ENCODE assay signal across 9 mouse cellular contexts in genomic region chr8:95348811-95349630, GRCm38 (mm10). TPM values are rescaled to one million over a fixed set of nuclear protein-coding genes. Genes with fewer than 3 reads are reported as not detected.
DNase-seq lines count a peak whose midpoint lies in the region; ATAC-seq and TF ChIP-seq lines count a peak whose summit lies in the region.
"Had no signal": no experiment of that assay in that cellular context is flagged by ENCODE, and none has a peak within 500 bp of the region (broad histone marks: within the 10 kb centered on the region; RNA-seq: fewer than 3 reads in every experiment).

No protein-coding gene starts in this region.

- peak; percentile 82 for DNase-seq in kidney, adult 2 months
- DNase-seq in adrenal gland, postnatal 25 days: peak; percentile 72
- DNase-seq in frontal cortex, postnatal 25 days (ENCODE audit: low spot score in 2 of 2): peak; percentile 66
- peak; percentile 89 for DNase-seq in hindbrain, postnatal 0 days (ENCODE audit: low spot score)
- peak; percentile 61 for DNase-seq in lung, adult 2 months
- DNase-seq in right cerebral cortex, postnatal 4 days: peak; percentile 85
- DNase-seq in liver, postnatal 0 days: no peak

- WGBS in kidney, adult 2 months: 30% methylated on average over 19 of the region's 19 CpGs
- 54% methylated on average over 19 of the region's 19 CpGs for WGBS in kidney, embryonic 15.5 days
- 23% methylated on average over 19 of the region's 19 CpGs for WGBS in hindbrain, postnatal 0 days
- 9% methylated on average over 19 of the region's 19 CpGs for WGBS in lung, adult 2 months
- WGBS in liver, postnatal 0 days (ENCODE audit: insufficient replicate concordance): 52% methylated on average over 19 of the region's 19 CpGs

- peaks cover 3% of the 10 kb centered on the region; the same call in 1 of the 2 replicates for H3K4me1 ChIP-seq in kidney, adult 2 months (ENCODE audit: control insufficient read depth, insufficient read depth, low read length)
- H3K4me1 ChIP-seq in kidney, embryonic 15.5 days: peaks cover 50% of the 10 kb centered on the region
- H3K4me1 ChIP-seq in hindbrain, postnatal 0 days (ENCODE audit: insufficient read depth, low read length): peaks cover 22% of the 10 kb centered on the region
- 0 out of 2 replicates have a peak, but pooled peaks cover 8% of the 10 kb centered on the region for H3K4me1 ChIP-seq in lung, adult 2 months (ENCODE audit: control insufficient read depth, insufficient read depth, low read length)
- H3K4me1 ChIP-seq in liver, postnatal 0 days (ENCODE audit: insufficient read depth): peaks cover 11% of the 10 kb centered on the region

- no peak overlapping the region for H3K4me2 ChIP-seq in kidney, embryonic 15.5 days
- H3K4me2 ChIP-seq in hindbrain, postnatal 0 days (ENCODE audit: low read depth, low read length): peak overlapping the region; percentile 33
- no peak overlapping the region for H3K4me2 ChIP-seq in liver, postnatal 0 days (ENCODE audit: low read depth, low read length)

- H3K9me3 ChIP-seq in kidney, embryonic 15.5 days (replicated peaks): no peaks in the 10 kb centered on the region
- no peaks in the 10 kb centered on the region for H3K9me3 ChIP-seq in hindbrain, postnatal 0 days (ENCODE audit: low read length)
- H3K9me3 ChIP-seq in liver, postnatal 0 days (ENCODE audit: low read length): no peaks in the 10 kb centered on the region

- no peaks in the 10 kb centered on the region for H3K27me3 ChIP-seq in kidney, adult 2 months (replicated peaks; ENCODE audit: control insufficient read depth, insufficient read depth, low read length)
- H3K27me3 ChIP-seq in kidney, embryonic 15.5 days: peaks cover 8% of the 10 kb centered on the region; the same call in 1 of the 2 replicates
- no peaks in the 10 kb centered on the region for H3K27me3 ChIP-seq in hindbrain, postnatal 0 days (ENCODE audit: insufficient read depth, low read length)
- peaks cover 32% of the 10 kb centered on the region for H3K27me3 ChIP-seq in liver, postnatal 0 days (ENCODE audit: insufficient read depth, low read length)

- TF ChIP-seq EP300 in liver, postnatal 0 days (IDR thresholded peaks at IDR 0.05; ENCODE audit: low read depth): no peak

- H3K36me3 ChIP-seq in kidney, adult 2 months (ENCODE audit: control insufficient read depth, insufficient read depth, low read length): no peaks in the 10 kb centered on the region; the same call in 1 of the 2 replicates
- H3K36me3 ChIP-seq in kidney, embryonic 15.5 days: peaks cover 22% of the 10 kb centered on the region
- H3K36me3 ChIP-seq in hindbrain, postnatal 0 days (ENCODE audit: insufficient read depth, low read length): peaks cover 3% of the 10 kb centered on the region; the same call in 1 of the 2 replicates
- peaks cover 7% of the 10 kb centered on the region for H3K36me3 ChIP-seq in liver, postnatal 0 days (replicated peaks; ENCODE audit: insufficient read depth, low read length)

- no peak overlapping the region for H3K27ac ChIP-seq in kidney, adult 2 months (ENCODE audit: insufficient read depth, low read depth, low read length)
- H3K27ac ChIP-seq in kidney, embryonic 15.5 days: no peak overlapping the region
- H3K27ac ChIP-seq in hindbrain, postnatal 0 days: peak overlapping the region; percentile 49
- no peak overlapping the region for H3K27ac ChIP-seq in liver, postnatal 0 days (ENCODE audit: low read depth)

- no peak overlapping the region for H3K9ac ChIP-seq in kidney, embryonic 15.5 days
- H3K9ac ChIP-seq in hindbrain, postnatal 0 days (replicated peaks; ENCODE audit: low read length): no peak overlapping the region
- H3K9ac ChIP-seq in liver, postnatal 0 days (replicated peaks): no peak overlapping the region

- TF ChIP-seq CTCF in kidney, adult 2 months (conservative IDR thresholded peaks at IDR 0.05; ENCODE audit: insufficient read depth, insufficient read length, low read depth, low read length): no peak
- TF ChIP-seq CTCF in hindbrain, postnatal 0 days (IDR thresholded peaks at IDR 0.05; ENCODE audit: low read depth): peak; percentile 35; the same call in 1 of the 2 replicates
- TF ChIP-seq CTCF in lung, adult 2 months (IDR thresholded peaks at IDR 0.05; ENCODE audit: insufficient read depth, low read length): no peak
- TF ChIP-seq CTCF in liver, postnatal 0 days (IDR thresholded peaks at IDR 0.05; ENCODE audit: low read depth): no peak

- no peak for TF ChIP-seq POLR2A in kidney, adult 2 months (IDR thresholded peaks at IDR 0.05; ENCODE audit: low read depth, low read length)
- peak; percentile 26; the same call in 1 of the 2 replicates for TF ChIP-seq POLR2A in lung, adult 2 months (IDR thresholded peaks at IDR 0.05; ENCODE audit: borderline replicate concordance, extremely low read depth, low read depth, low read length)

- H3K4me3 ChIP-seq in kidney, adult 2 months (ENCODE audit: insufficient read depth, low read depth, low read length): no peak overlapping the region
- no peak overlapping the region for H3K4me3 ChIP-seq in kidney, embryonic 15.5 days (replicated peaks)
- no peak overlapping the region for H3K4me3 ChIP-seq in hindbrain, postnatal 0 days (ENCODE audit: low read length)
- peak overlapping the region; percentile 26 for H3K4me3 ChIP-seq in lung, adult 2 months (replicated peaks; ENCODE audit: extremely low read depth, low read depth, low read length)
- no peak overlapping the region for H3K4me3 ChIP-seq in liver, postnatal 0 days (ENCODE audit: low read depth, low read length)

- ATAC-seq in kidney, embryonic 15.5 days (replicated peaks; ENCODE audit: low FRiP score): no peak
- peak; percentile 36; the same call in 1 of the 2 replicates for ATAC-seq in hindbrain, postnatal 0 days
- no peak for ATAC-seq in liver, postnatal 0 days

RNA-seq across cellular contexts. Expression of gene Mmp15, which starts 3.0 kb away (rescaled TPM):
- 5.3 and 5.6 TPM in 2 replicates for polyA plus RNA-seq in kidney, adult 2 months (2012; rRNA removed)
- 10.0 and 12.3 TPM in 2 replicates for polyA plus RNA-seq in kidney, embryonic 15.5 days (2015; fragmentation: Nextera tagmentation; extraction: Ambion mirVana)
- 8.7 and 10.5 TPM in 2 replicates for total RNA-seq in adrenal gland, postnatal 25 days (2021)
- 72.9 and 80.6 TPM in 2 replicates for total RNA-seq in hindbrain, postnatal 0 days (2014; rRNA removed)
- polyA plus RNA-seq in hindbrain, postnatal 0 days (2015; fragmentation: Nextera tagmentation; extraction: Ambion mirVana): 14.0 and 14.2 TPM in 2 replicates
- 120 and 133 TPM in 2 replicates for polyA plus RNA-seq in lung, adult 2 months (2012; rRNA removed)
- polyA plus RNA-seq in liver, postnatal 0 days (2015; fragmentation: Nextera tagmentation; extraction: Ambion mirVana): 0.66 and 0.76 TPM in 2 replicates

RNA-seq across cellular contexts. Expression of gene Usb1, which starts 16.9 kb away (rescaled TPM):
- polyA plus RNA-seq in kidney, adult 2 months (2012; rRNA removed): 27.7 and 29.8 TPM in 2 replicates
- polyA plus RNA-seq in kidney, embryonic 15.5 days (2015; fragmentation: Nextera tagmentation; extraction: Ambion mirVana): 47.0 and 49.0 TPM in 2 replicates
- total RNA-seq in adrenal gland, postnatal 25 days (2021): 22.4 and 23.0 TPM in 2 replicates
- 22.8 and 68.5 TPM in 2 replicates for total RNA-seq in hindbrain, postnatal 0 days (2014; rRNA removed)
- 25.6 and 25.9 TPM in 2 replicates for polyA plus RNA-seq in hindbrain, postnatal 0 days (2015; fragmentation: Nextera tagmentation; extraction: Ambion mirVana)
- 26.1 and 31.8 TPM in 2 replicates for polyA plus RNA-seq in lung, adult 2 months (2012; rRNA removed)
- 10.9 and 12.0 TPM in 2 replicates for polyA plus RNA-seq in liver, postnatal 0 days (2015; fragmentation: Nextera tagmentation; extraction: Ambion mirVana)

RNA-seq across cellular contexts. Expression of gene Zfp319, which starts 17.3 kb away (rescaled TPM):
- polyA plus RNA-seq in kidney, adult 2 months (2012; rRNA removed): 6.2 and 6.5 TPM in 2 replicates
- 8.6 and 9.6 TPM in 2 replicates for polyA plus RNA-seq in kidney, embryonic 15.5 days (2015; fragmentation: Nextera tagmentation; extraction: Ambion mirVana)
- 11.3 and 13.6 TPM in 2 replicates for total RNA-seq in adrenal gland, postnatal 25 days (2021)
- total RNA-seq in hindbrain, postnatal 0 days (2014; rRNA removed): 18.3 and 21.0 TPM in 2 replicates
- polyA plus RNA-seq in hindbrain, postnatal 0 days (2015; fragmentation: Nextera tagmentation; extraction: Ambion mirVana): 9.2 and 10.5 TPM in 2 replicates
- polyA plus RNA-seq in lung, adult 2 months (2012; rRNA removed): 17.1 and 20.8 TPM in 2 replicates
- 0.94 and 0.97 TPM in 2 replicates for polyA plus RNA-seq in liver, postnatal 0 days (2015; fragmentation: Nextera tagmentation; extraction: Ambion mirVana)

RNA-seq across cellular contexts. Expression of gene Tepp, which starts 38.7 kb away (rescaled TPM):
- 0.22 and 0.41 TPM in 2 replicates for polyA plus RNA-seq in kidney, adult 2 months (2012; rRNA removed)
- polyA plus RNA-seq in kidney, embryonic 15.5 days (2015; fragmentation: Nextera tagmentation; extraction: Ambion mirVana): 0.33 TPM in 1 of 2 replicates, not detected in the other
- 0.76 TPM in 1 of 2 replicates, not detected in the other for total RNA-seq in adrenal gland, postnatal 25 days (2021)
- total RNA-seq in hindbrain, postnatal 0 days (2014; rRNA removed): 1.4 TPM in 1 of 2 replicates, not detected in the other
- 3.1 and 3.7 TPM in 2 replicates for polyA plus RNA-seq in hindbrain, postnatal 0 days (2015; fragmentation: Nextera tagmentation; extraction: Ambion mirVana)
- polyA plus RNA-seq in lung, adult 2 months (2012; rRNA removed): 2.4 and 4.2 TPM in 2 replicates
- polyA plus RNA-seq in liver, postnatal 0 days (2015; fragmentation: Nextera tagmentation; extraction: Ambion mirVana): not detected in 2 replicates
- polyA plus RNA-seq: large intestine, adult 2 months had no signal

RNA-seq across cellular contexts. Expression of gene Cngb1, which starts 42.6 kb away (rescaled TPM):
- polyA plus RNA-seq in kidney, adult 2 months (2012; rRNA removed): 0.38 and 1.1 TPM in 2 replicates
- polyA plus RNA-seq in kidney, embryonic 15.5 days (2015; fragmentation: Nextera tagmentation; extraction: Ambion mirVana): 0.44 and 0.81 TPM in 2 replicates
- 0.52 and 1.6 TPM in 2 replicates for total RNA-seq in adrenal gland, postnatal 25 days (2021)
- 0.52 and 0.83 TPM in 2 replicates for total RNA-seq in hindbrain, postnatal 0 days (2014; rRNA removed)
- 1.2 and 1.7 TPM in 2 replicates for polyA plus RNA-seq in hindbrain, postnatal 0 days (2015; fragmentation: Nextera tagmentation; extraction: Ambion mirVana)
- 1.9 and 2.4 TPM in 2 replicates for polyA plus RNA-seq in lung, adult 2 months (2012; rRNA removed)
- polyA plus RNA-seq in liver, postnatal 0 days (2015; fragmentation: Nextera tagmentation; extraction: Ambion mirVana): 0.08 and 0.29 TPM in 2 replicates
